Mouse (Mus musculus) lung, postnatal 0 days (tissue): ENCODE measurements around the gene Cep162.

ENCODE experiments used
- CTCF ChIP-seq: IDR thresholded peaks from 2 replicates; pipeline ENCODE4 v1.5.1; 2016; ENCODE audit warnings: antibody characterized with exemption, mild to moderate bottlenecking
- EP300 ChIP-seq: IDR thresholded peaks from 2 replicates; pipeline ENCODE4 v1.6.1; 2016; ENCODE audit warnings: antibody characterized with exemption, mild to moderate bottlenecking, control low read depth

DNA sequence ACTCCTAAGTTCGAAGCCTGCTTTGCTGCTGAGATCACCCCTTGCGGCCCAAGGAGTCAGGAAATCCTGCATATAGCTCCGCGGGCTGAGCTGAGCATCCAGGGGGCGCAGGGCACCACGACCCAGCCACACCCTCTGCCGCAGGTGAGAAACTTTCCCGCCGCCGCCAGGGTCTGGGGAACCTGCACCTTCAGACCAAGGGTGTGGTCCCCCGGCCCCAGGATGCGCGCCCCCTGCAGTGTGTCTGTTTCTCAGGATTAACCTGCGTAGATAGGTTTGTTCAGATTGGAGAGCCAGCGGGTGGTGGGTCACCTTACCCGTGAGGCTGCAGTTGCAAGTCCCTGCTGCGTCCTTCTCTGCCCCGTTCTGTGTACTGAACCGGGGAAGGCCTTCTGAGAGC lies 110.8 kb downstream of the Cep162 start:
- TF ChIP-seq CTCF (no peak), EP300 (no peak)
